Mouse (Mus musculus): ENCODE data around the gene Whamm. TPM values are rescaled to one million over a fixed set of nuclear protein-coding genes. Genes with fewer than 3 reads are reported as not detected.

The Whamm gene
- total RNA-seq, 2 experiments from 2014 or later: 7.1 to 7.7 TPM

GRCm38 (mm10) chr7:81592686-81593085, 21.6 kb downstream of the Whamm start:
- DNase-seq: no peak
- intact Hi-C loops (cut with DNase I): no loop called here

- intact Hi-C loops (cut with DNase I): no loop called here
- peak in 1 of 2 experiments; percentile 8 for DNase-seq
These were observed 22.3 kb downstream of the Whamm start for GRCm38 (mm10) chr7:81593387-81593786.

GRCm38 (mm10) chr7:81595056-81595455, 24.0 kb downstream of the Whamm start:
- intact Hi-C loops (cut with DNase I): no loop called here

GRCm38 (mm10) chr7:81596086-81596485, 25.0 kb downstream of the Whamm start:
- intact Hi-C loops (cut with DNase I): no loop called here
- DNase-seq: peak in 1 of 2 experiments; percentile 6

More at GRCm38 (mm10) chr7:81595056-81595455, 24.0 kb downstream of the Whamm start:
- DNase-seq: peak in 1 of 2 experiments; percentile 10

- intact Hi-C loops (cut with DNase I): no loop called here
These were observed 26.6 kb downstream of the Whamm start for GRCm38 (mm10) chr7:81597660-81598059.

GRCm38 (mm10) chr7:81599379-81600280, 28.6 kb downstream of the Whamm start:
- intact Hi-C loops (cut with DNase I): no loop called here

More at GRCm38 (mm10) chr7:81597660-81598059, 26.6 kb downstream of the Whamm start:
- DNase-seq: no peak

DNA sequence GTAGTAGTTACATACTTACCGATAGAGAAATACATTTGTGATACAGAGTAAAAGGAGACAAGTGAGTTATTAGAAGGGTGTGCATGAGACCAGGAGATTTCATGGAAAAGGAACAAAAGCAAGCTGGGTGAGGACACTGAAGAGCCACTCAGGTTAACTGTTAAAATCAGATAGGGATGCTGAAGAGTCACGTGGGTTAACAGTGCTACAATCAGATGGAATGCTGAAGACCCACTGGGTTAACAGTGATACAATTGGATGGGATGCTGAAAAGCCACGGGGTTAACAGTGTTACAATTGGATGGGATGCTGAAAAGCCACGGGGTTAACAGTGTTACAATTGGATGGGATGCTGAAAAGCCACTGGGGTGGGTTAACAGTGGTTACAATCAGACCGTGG, 33.9 kb downstream of the Whamm start:
- intact Hi-C loops (cut with DNase I): no loop called here
- DNase-seq: no peak

More at GRCm38 (mm10) chr7:81599379-81600280, 28.6 kb downstream of the Whamm start:
- peak in 1 of 2 experiments; percentile 8 for DNase-seq

DNA sequence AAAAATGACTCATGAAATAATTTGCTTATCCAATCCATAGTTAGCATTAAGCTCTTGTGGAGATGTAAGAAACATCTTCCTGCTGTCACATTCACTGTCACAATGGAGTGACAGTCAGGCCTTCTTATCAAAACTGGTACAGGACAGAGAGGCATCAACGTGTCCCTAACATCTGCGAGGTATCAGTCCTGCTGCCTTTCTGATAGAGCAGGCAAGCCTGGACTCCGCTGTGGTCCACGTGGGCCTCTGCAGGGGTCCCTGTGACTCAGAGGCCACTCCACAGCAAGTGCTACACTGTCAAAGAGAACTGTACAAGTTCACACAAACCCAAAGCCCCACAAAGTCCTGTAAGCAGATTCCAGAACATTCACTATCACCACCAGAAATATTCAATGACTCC, 34.4 kb downstream of the Whamm start:
- no peak for DNase-seq
- intact Hi-C loops (cut with DNase I): no loop called here

GRCm38 (mm10) chr7:81606452-81606851, 35.4 kb downstream of the Whamm start:
- intact Hi-C loops (cut with DNase I): no loop called here
- DNase-seq: no peak

DNA sequence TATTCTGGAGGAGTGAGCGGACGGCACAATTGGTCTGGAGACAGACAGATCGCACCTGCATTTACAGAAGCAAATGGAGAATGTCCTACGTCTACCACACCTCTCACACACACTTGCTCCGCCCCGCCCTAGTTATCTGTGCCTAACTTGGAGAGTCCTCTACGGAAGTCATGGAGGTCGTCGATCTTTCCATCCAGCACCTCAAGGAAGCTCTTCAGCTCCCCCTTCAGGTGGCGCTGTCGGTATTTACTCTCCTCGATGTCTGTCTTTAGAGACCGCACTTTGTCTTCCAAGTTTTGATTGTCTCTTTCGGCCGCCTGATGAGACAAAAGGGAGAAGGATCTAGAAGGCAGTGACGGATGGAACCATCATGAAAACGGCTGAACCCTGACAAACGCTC, 39.1 kb downstream of the Whamm start:
- intact Hi-C loops (cut with DNase I): no loop called here
- DNase-seq: peak in 1 of 2 experiments; percentile 21

GRCm38 (mm10) chr7:81612856-81613635, 42.0 kb downstream of the Whamm start:
- no peak for DNase-seq

DNA sequence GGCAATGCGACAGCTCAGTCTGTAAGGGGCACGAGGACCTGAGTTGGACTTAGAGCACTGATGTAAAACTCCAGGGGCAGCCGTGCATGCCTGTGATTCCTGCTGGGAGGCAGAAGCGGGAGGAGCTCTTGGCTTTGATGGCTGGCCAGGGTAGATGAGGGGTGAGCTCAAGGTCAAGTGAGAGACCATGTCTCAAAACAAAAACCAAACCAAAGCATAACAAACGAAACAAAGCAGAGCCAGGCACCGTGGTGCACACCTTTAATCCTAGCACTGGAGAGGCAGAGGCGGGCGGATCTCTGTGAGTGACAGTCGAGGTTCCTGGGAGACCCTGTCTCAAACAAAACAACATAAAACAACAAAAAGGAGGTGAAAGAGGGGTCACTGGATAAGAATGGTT, 44.0 kb downstream of the Whamm start:
- no peak for DNase-seq
- intact Hi-C loops (cut with DNase I): no loop called here

More at GRCm38 (mm10) chr7:81612856-81613635, 42.0 kb downstream of the Whamm start:
- intact Hi-C loops (cut with DNase I): no loop called here

- DNase-seq: no peak
- intact Hi-C loops (cut with DNase I): no loop called here
These were observed 51.7 kb downstream of the Whamm start for GRCm38 (mm10) chr7:81622793-81623192.

DNA sequence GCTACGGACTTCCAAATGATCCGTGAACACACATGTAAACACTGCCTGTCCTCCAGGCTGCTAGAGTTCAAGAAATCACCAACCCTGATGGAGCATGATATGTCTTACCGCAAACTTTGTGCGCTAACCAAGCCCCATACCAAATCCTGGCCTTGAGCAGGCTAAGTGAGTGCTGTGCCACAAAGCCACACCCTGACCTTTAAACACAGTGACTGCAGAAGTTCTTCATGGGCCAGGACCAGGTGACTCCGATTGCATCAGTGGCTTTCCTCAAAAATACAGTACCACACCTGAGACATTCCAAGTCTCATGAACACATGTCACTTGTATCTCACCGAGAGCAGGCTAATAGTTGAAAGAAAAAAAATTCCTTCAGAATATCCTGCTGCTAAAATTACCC, 52.7 kb downstream of the Whamm start:
- intact Hi-C loops (cut with DNase I): no loop called here
- DNase-seq: no peak

GRCm38 (mm10) chr7:81626460-81626859, 55.4 kb downstream of the Whamm start:
- no peak for DNase-seq
- intact Hi-C loops (cut with DNase I): no loop called here

GRCm38 (mm10) chr7:81631261-81631660, 60.2 kb downstream of the Whamm start:
- intact Hi-C loops (cut with DNase I): no loop called here
- DNase-seq: no peak

- intact Hi-C loops (cut with DNase I): no loop called here
- no peak for DNase-seq
These were observed 61.5 kb downstream of the Whamm start for GRCm38 (mm10) chr7:81632586-81632985.

GRCm38 (mm10) chr7:81641101-81641500, 70.0 kb downstream of the Whamm start:
- intact Hi-C loops (cut with DNase I): no loop called here
- no peak for DNase-seq

- intact Hi-C loops (cut with DNase I): no loop called here
- DNase-seq: no peak
These were observed 73.6 kb downstream of the Whamm start for GRCm38 (mm10) chr7:81644551-81645235.
